Mouse (Mus musculus) liver, embryonic 11.5 days (tissue): ENCODE data around the gene Rprml. TPM values are rescaled to one million over a fixed set of nuclear protein-coding genes. Genes with fewer than 3 reads are reported as not detected.
A peak's percentile ranks its signal among the peaks of the same experiment; 100 is the strongest.

ENCODE experiments used
- ATAC-seq: fragments of 200-750 bp; cut with Nextera tagmentation; replicated peaks from 2 replicates; pipeline ENCODE4 v1.8.0; 2017; ENCODE audit warnings: moderate number of reproducible peaks, mild to moderate bottlenecking, moderate TSS enrichment, moderate library complexity; ENCODE audit not compliant: low FRiP score
- DNase-seq: peaks from one replicate; pipeline ENCODE4 v3.0.0-alpha.2; 2017; ENCODE audit warnings: low spot score
- H3K27ac ChIP-seq: fragments of 300-500 bp; sonication (generic); 2 replicates; pipeline ENCODE4 v1.5.1; 2014; ENCODE audit warnings: mild to moderate bottlenecking, low read depth, low read length, control low read depth
- H3K27me3 ChIP-seq: fragments of 300-500 bp; sonication (generic); replicated peaks from 2 replicates; pipeline ENCODE4 v1.6.1; 2014; ENCODE audit warnings: low read length, mixed read lengths; ENCODE audit not compliant: control insufficient read depth, insufficient read depth
- H3K36me3 ChIP-seq: fragments of 300-500 bp; sonication (generic); 2 replicates; pipeline ENCODE4 v1.6.1; 2014; ENCODE audit warnings: mild to moderate bottlenecking, low read length, moderate library complexity, mixed read lengths; ENCODE audit not compliant: control insufficient read depth, insufficient read depth
- H3K4me1 ChIP-seq: fragments of 300-500 bp; sonication (generic); replicated peaks from 2 replicates; pipeline ENCODE4 v1.6.1; 2014; ENCODE audit warnings: low read length, mixed read lengths; ENCODE audit not compliant: control insufficient read depth, insufficient read depth
- H3K4me2 ChIP-seq: fragments of 300-500 bp; sonication (generic); 2 replicates; pipeline ENCODE4 v1.6.1; 2014; ENCODE audit warnings: mild to moderate bottlenecking, control low read depth, moderate library complexity
- H3K4me3 ChIP-seq: fragments of 300-500 bp; sonication (generic); 2 replicates; pipeline ENCODE4 v1.5.1; 2014; ENCODE audit warnings: low read depth, low read length, control low read depth
- H3K9ac ChIP-seq: fragments of 300-500 bp; sonication (generic); 2 replicates; pipeline ENCODE4 v1.6.1; 2014; ENCODE audit warnings: low read depth, low read length, control low read depth
- H3K9me3 ChIP-seq: fragments of 300-500 bp; sonication (generic); 2 replicates; pipeline ENCODE4 v1.6.1; 2016; ENCODE audit warnings: low read length, inconsistent platforms, mixed read lengths; ENCODE audit not compliant: control insufficient read depth
- WGBS: fragments of 180-500 bp; shearing (Covaris S2); extraction: QIAGEN DNeasy Blood & Tissue Kit; methylation state at CpG from one replicate; pipeline ENCODE4 v1.1.7; 2014; 5-methylcytosine and 5-hydroxymethylcytosine counted together
- polyA plus RNA-seq: library from polyadenylated mRNA; unstranded; fragments of >200 nt; fragmentation: Nextera tagmentation; extraction: Ambion mirVana; gene quantifications from 2 replicates; pipeline ENCODE4 v1.2.1, GENCODE M21; 2014

Rprml gene
- polyA plus RNA-seq, 1 experiment from 2014 or later, result not detected

DNA sequence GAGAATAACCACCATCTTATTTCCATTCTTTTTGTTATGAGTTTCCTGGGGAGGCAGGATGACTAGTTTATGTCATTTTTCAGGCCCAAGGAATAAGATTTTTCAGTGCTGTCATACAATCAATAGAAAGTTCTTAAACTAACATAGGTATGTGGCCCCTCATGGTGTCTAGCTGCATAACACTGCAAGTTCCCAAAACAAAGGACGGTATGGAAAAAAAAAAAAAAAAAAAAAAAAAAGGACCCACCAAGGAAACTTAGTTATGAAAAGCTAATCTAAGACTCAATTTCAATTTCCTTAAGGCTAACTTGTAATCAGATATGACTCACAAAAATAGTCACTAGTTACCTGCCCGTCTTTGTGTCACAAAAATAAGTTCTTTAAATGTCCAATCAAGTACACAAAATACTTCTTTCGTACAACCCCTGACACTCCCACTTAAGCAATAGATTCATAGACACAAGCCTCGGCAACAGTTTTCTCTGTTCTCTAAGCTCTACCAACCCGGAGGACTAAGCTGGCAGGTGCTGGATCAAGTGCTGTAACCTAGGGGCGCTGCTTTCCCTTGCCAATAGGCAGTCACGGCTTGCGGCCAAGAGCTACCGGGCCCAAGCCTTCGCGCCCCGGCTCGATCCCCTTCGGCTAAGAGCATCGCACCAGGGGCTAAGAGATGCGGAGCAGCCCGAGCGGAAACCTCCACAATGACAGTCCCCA, 47.6 kb downstream of the Rprml start:
- Histone ChIP-seq H3K9ac (peak overlapping the region; percentile 91), H3K4me1 (peaks cover 3% of the 10 kb centered on the region; the same call in 1 of the 2 replicates), H3K27ac (peak overlapping the region; percentile 92), H3K4me3 (peak overlapping the region; percentile 96), H3K9me3 (no peaks in the 10 kb centered on the region), H3K4me2 (peak overlapping the region; percentile 62), H3K36me3 (no peaks in the 10 kb centered on the region), H3K27me3 (no peaks in the 10 kb centered on the region)
- no peak for DNase-seq
- WGBS, result under 1% methylated on average over 18 of the region's 18 CpGs
- peak; percentile 69 for ATAC-seq

DNA sequence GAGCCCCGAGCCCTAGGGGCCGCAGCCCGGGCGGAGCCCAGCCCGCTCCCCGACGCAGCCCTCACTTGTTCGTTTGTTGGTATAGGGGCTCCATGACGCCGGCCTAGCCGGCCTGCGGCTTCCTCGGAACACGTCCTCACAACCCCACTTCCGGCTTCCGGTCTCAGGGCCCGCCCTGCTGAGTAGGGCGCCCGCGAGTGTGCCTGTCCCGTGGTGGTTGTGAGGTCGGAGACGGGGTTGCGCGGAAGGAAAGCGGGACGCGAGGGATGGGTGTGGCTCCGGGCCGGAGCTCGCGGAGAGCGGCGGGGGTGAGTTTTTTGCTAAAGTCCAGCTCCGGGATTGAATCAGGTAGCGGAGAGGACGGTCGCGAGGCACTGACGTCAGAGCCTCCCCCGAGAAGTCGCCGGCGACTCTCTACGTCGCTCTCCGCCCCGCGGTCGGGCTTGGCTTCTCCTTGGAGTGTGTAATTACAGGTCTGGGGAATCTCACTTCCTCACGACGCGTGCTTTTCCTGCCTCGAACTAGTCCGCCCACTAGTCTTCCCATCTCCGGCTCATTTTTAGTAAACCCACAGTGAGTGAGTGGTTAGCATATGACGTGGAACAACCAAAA, 48.3 kb downstream of the Rprml start, which contains the start of gene Gosr2:
Gene Gosr2, minus strand, starts transcription at position 334 of the 612 bp plus-strand sequence.
- H3K4me3 ChIP-seq, result peak within 1 kb of the TSS; percentile 96

GRCm38 (mm10) chr11:103698226-103698625, 48.9 kb downstream of the Rprml start:
- peak overlapping the region; percentile 92 for H3K27ac ChIP-seq
- WGBS, result 90% methylated on average over 2 of the region's 2 CpGs
- no peaks in the 10 kb centered on the region for H3K27me3 ChIP-seq
- ATAC-seq, result no peak
- H3K4me1 ChIP-seq, result peaks cover 3% of the 10 kb centered on the region; the same call in 1 of the 2 replicates
- H3K9me3 ChIP-seq, result no peaks in the 10 kb centered on the region
- H3K4me2 ChIP-seq, result peak overlapping the region; percentile 62
- no peak for DNase-seq
- H3K36me3 ChIP-seq, result 0 out of 2 replicates have a peak, but pooled peaks cover 2% of the 10 kb centered on the region
- H3K9ac ChIP-seq, result peak overlapping the region; percentile 91
- peak overlapping the region; percentile 96 for H3K4me3 ChIP-seq

More for the DNA sequence above, 48.3 kb downstream of the Rprml start, which contains the start of gene Gosr2:
- Histone ChIP-seq H3K27ac (peak within 1 kb of the TSS; percentile 92), H3K9me3 (no peaks in the 10 kb centered on the region), H3K4me1 (peaks cover 3% of the 10 kb centered on the region; the same call in 1 of the 2 replicates), H3K4me2 (peak within 1 kb of the TSS; percentile 62), H3K27me3 (no peaks in the 10 kb centered on the region), H3K9ac (peak within 1 kb of the TSS; percentile 91), H3K36me3 (0 out of 2 replicates have a peak, but pooled peaks cover 2% of the 10 kb centered on the region)
- ATAC-seq (peak; percentile 98), DNase-seq (peak; percentile 92)
- WGBS, result under 1% methylated on average over 57 of the region's 57 CpGs

Other genes starting within 250 kb of the Rprml start
- gene Plekhm1, start 236.9 kb upstream of the Rprml start, polyA plus RNA-seq, result 7.6 and 9.1 TPM in 2 replicates
- gene Lrrc37a, start 145.0 kb upstream of the Rprml start, polyA plus RNA-seq, result not detected in 2 replicates
- gene Gm884, start 28.4 kb upstream of the Rprml start, polyA plus RNA-seq, result not detected in 2 replicates
- gene Lyzl6, start 10.7 kb upstream of the Rprml start, polyA plus RNA-seq, result not detected in 2 replicates
- 65.9 and 78.1 TPM in 2 replicates for gene Gosr2, start 48.3 kb downstream of the Rprml start, polyA plus RNA-seq
- gene Wnt9b, start 100.3 kb downstream of the Rprml start, polyA plus RNA-seq, result 0.19 and 0.34 TPM in 2 replicates
- gene Wnt3, start 124.6 kb downstream of the Rprml start, polyA plus RNA-seq, result 0.43 and 0.47 TPM in 2 replicates